Mouse (Mus musculus): ENCODE results near the gene Lypd5. TPM values are rescaled to one million over a fixed set of nuclear protein-coding genes. Genes with fewer than 3 reads are reported as not detected.

Gene Lypd5
- total RNA-seq, 2 experiments from 2014 or later: not detected

GRCm38 (mm10) chr7:24357899-24358298, 8.9 kb downstream of the Lypd5 start:
- 0 out of 2 replicates have a peak, but pooled peaks have one; percentile 9 for ATAC-seq (replicated peaks; ENCODE audit: poor library complexity, severe bottlenecking)

- peak; percentile 75 for ATAC-seq (replicated peaks; ENCODE audit: poor library complexity, severe bottlenecking)
Observed at GRCm38 (mm10) chr7:24359269-24359668, 10.3 kb downstream of the Lypd5 start.

GRCm38 (mm10) chr7:24361001-24361400, 12.0 kb downstream of the Lypd5 start:
- peak; percentile 36 for ATAC-seq (replicated peaks; ENCODE audit: poor library complexity, severe bottlenecking)

- 0 out of 2 replicates have a peak, but pooled peaks have one; percentile 4 for ATAC-seq (replicated peaks; ENCODE audit: poor library complexity, severe bottlenecking)
Observed at GRCm38 (mm10) chr7:24363228-24363627, 14.2 kb downstream of the Lypd5 start.

GRCm38 (mm10) chr7:24364827-24365226, 15.8 kb downstream of the Lypd5 start:
- peak; percentile 53 for ATAC-seq (replicated peaks; ENCODE audit: poor library complexity, severe bottlenecking)

GRCm38 (mm10) chr7:24365258-24366014, 16.4 kb downstream of the Lypd5 start:
- no peak for ATAC-seq (replicated peaks; ENCODE audit: poor library complexity, severe bottlenecking)

- ATAC-seq (replicated peaks; ENCODE audit: poor library complexity, severe bottlenecking): no peak
Observed at GRCm38 (mm10) chr7:24366716-24367632, 18.0 kb downstream of the Lypd5 start.

- ATAC-seq (replicated peaks; ENCODE audit: poor library complexity, severe bottlenecking): no peak
Observed at GRCm38 (mm10) chr7:24368226-24368625, 19.2 kb downstream of the Lypd5 start.

GRCm38 (mm10) chr7:24368946-24369345, 19.9 kb downstream of the Lypd5 start:
- ATAC-seq (replicated peaks; ENCODE audit: poor library complexity, severe bottlenecking): no peak

- ATAC-seq (replicated peaks; ENCODE audit: poor library complexity, severe bottlenecking): peak; percentile 40
Observed at GRCm38 (mm10) chr7:24369731-24370541, 20.9 kb downstream of the Lypd5 start, which contains the start of gene Kcnn4. Kcnn4 (plus strand) TSS chr7:24370263.

GRCm38 (mm10) chr7:24371012-24371808, 22.2 kb downstream of the Lypd5 start:
- ATAC-seq (replicated peaks; ENCODE audit: poor library complexity, severe bottlenecking): no peak

GRCm38 (mm10) chr7:24371809-24372145, 22.8 kb downstream of the Lypd5 start:
- no peak for ATAC-seq (replicated peaks; ENCODE audit: poor library complexity, severe bottlenecking)

GRCm38 (mm10) chr7:24372300-24372699, 23.3 kb downstream of the Lypd5 start:
- ATAC-seq (replicated peaks; ENCODE audit: poor library complexity, severe bottlenecking): no peak; the same call in 1 of the 2 replicates

GRCm38 (mm10) chr7:24372786-24373185, 23.8 kb downstream of the Lypd5 start:
- ATAC-seq (replicated peaks; ENCODE audit: poor library complexity, severe bottlenecking): no peak

- ATAC-seq (replicated peaks; ENCODE audit: poor library complexity, severe bottlenecking): peak; percentile 51
Observed at GRCm38 (mm10) chr7:24373538-24374379, 24.8 kb downstream of the Lypd5 start.

- no peak for ATAC-seq (replicated peaks; ENCODE audit: poor library complexity, severe bottlenecking)
Observed at GRCm38 (mm10) chr7:24376456-24376855, 27.5 kb downstream of the Lypd5 start.

GRCm38 (mm10) chr7:24377091-24377865, 28.3 kb downstream of the Lypd5 start:
- no peak for ATAC-seq (replicated peaks; ENCODE audit: poor library complexity, severe bottlenecking)
